Mouse (Mus musculus): ENCODE data around the gene Homer2. TPM values are rescaled to one million over a fixed set of nuclear protein-coding genes. Genes with fewer than 3 reads are reported as not detected.

Homer2 gene
- polyA plus RNA-seq, 1 experiment from 2014 or later: 24.4 TPM

- Histone ChIP-seq H3K9me3 (replicated peaks; ENCODE audit: control insufficient read depth, low read length) (no peaks in the 10 kb centered on the region), H3K9ac (replicated peaks; ENCODE audit: low read length) (no peak overlapping the region), H3K4me1 (ENCODE audit: control insufficient read depth, insufficient read depth, low read length) (no peaks in the 10 kb centered on the region), H3K27me3 (ENCODE audit: control insufficient read depth, insufficient read depth, low read length) (no peaks in the 10 kb centered on the region), H3K27ac (replicated peaks; ENCODE audit: low read depth, low read length) (no peak overlapping the region), H3K4me3 (ENCODE audit: low read depth, low read length) (no peak overlapping the region), H3K4me2 (ENCODE audit: low read depth, low read length) (no peak overlapping the region), H3K36me3 (replicated peaks; ENCODE audit: control insufficient read depth, insufficient read depth, low read depth, low read length) (no peaks in the 10 kb centered on the region)
- 78% methylated on average over 6 of the region's 6 CpGs for WGBS
- DNase-seq (ENCODE audit: low spot score): no peak
- ATAC-seq (replicated peaks; ENCODE audit: insufficient number of reproducible peaks, low FRiP score, low TSS enrichment, low read depth): no peak
Measured at GRCm38 (mm10) chr7:81641101-81641500, 66.2 kb downstream of the Homer2 start.

- no peak overlapping the region for H3K27ac ChIP-seq (replicated peaks; ENCODE audit: low read depth, low read length)
- DNase-seq (ENCODE audit: low spot score) (no peak), ATAC-seq (replicated peaks; ENCODE audit: insufficient number of reproducible peaks, low FRiP score, low TSS enrichment, low read depth) (no peak)
- no peaks in the 10 kb centered on the region for H3K27me3 ChIP-seq (ENCODE audit: control insufficient read depth, insufficient read depth, low read length)
- H3K4me1 ChIP-seq (ENCODE audit: control insufficient read depth, insufficient read depth, low read length): no peaks in the 10 kb centered on the region
- H3K4me2 ChIP-seq (ENCODE audit: low read depth, low read length): no peak overlapping the region
- no peak overlapping the region for H3K9ac ChIP-seq (replicated peaks; ENCODE audit: low read length)
- no peak overlapping the region for H3K4me3 ChIP-seq (ENCODE audit: low read depth, low read length)
- no peaks in the 10 kb centered on the region for H3K36me3 ChIP-seq (replicated peaks; ENCODE audit: control insufficient read depth, insufficient read depth, low read depth, low read length)
- WGBS: 75% methylated on average over 6 of the region's 6 CpGs
- no peaks in the 10 kb centered on the region for H3K9me3 ChIP-seq (replicated peaks; ENCODE audit: control insufficient read depth, low read length)
Measured at GRCm38 (mm10) chr7:81632586-81632985, 74.7 kb downstream of the Homer2 start.

DNA sequence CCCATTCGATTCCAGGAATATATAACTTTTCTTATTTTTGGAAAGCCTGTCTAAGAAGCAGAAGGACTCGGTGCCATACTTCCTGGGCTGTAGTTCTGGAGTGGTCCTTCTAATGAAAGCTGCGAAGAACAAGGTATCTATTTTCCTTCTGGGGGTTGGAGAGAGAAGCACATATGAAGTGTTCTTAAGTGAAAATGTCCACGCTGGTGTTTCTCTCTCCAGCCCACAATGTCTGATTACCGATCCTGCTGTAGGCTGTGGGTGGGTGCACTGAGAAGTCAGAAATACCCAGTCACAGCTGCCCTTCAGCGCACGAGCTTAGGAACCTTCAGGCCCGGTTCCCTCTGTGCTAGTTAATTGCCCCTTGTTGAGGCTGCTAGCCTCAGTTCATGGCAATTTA is 76.1 kb downstream of the Homer2 start:
- Histone ChIP-seq H3K4me1 (ENCODE audit: control insufficient read depth, insufficient read depth, low read length) (no peaks in the 10 kb centered on the region), H3K4me3 (ENCODE audit: low read depth, low read length) (no peak overlapping the region), H3K27ac (replicated peaks; ENCODE audit: low read depth, low read length) (no peak overlapping the region), H3K36me3 (replicated peaks; ENCODE audit: control insufficient read depth, insufficient read depth, low read depth, low read length) (no peaks in the 10 kb centered on the region), H3K27me3 (ENCODE audit: control insufficient read depth, insufficient read depth, low read length) (no peaks in the 10 kb centered on the region), H3K9ac (replicated peaks; ENCODE audit: low read length) (no peak overlapping the region), H3K9me3 (replicated peaks; ENCODE audit: control insufficient read depth, low read length) (no peaks in the 10 kb centered on the region), H3K4me2 (ENCODE audit: low read depth, low read length) (no peak overlapping the region)
- ATAC-seq (replicated peaks; ENCODE audit: insufficient number of reproducible peaks, low FRiP score, low TSS enrichment, low read depth) (no peak), DNase-seq (ENCODE audit: low spot score) (no peak)
- 87% methylated on average over 8 of the region's 8 CpGs for WGBS

DNA sequence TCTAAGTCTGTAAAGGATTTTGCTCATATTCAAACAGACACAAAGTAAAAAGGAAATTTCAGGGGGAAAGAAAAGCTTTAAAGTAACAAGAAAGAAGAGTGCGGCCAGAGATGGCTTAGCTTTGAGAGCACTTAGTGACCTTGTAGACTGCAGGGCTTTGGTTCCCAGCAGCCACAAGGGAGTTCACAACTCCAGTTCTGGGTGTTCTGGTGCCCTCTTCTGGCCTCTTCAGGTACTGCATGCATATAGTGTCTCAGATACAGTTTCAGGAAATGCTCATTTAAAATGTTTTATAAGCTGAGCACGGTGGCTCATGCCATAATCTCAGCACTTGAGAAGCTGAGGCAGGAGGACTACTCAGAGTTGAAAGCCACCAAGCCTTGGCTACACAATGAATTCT is 80.9 kb downstream of the Homer2 start:
- H3K4me3 ChIP-seq (ENCODE audit: low read depth, low read length): no peak overlapping the region
- WGBS: 82% methylated on average over 2 of the region's 2 CpGs
- DNase-seq (ENCODE audit: low spot score) (no peak), ATAC-seq (replicated peaks; ENCODE audit: insufficient number of reproducible peaks, low FRiP score, low TSS enrichment, low read depth) (no peak)
- H3K9me3 ChIP-seq (replicated peaks; ENCODE audit: control insufficient read depth, low read length): no peaks in the 10 kb centered on the region
- H3K9ac ChIP-seq (replicated peaks; ENCODE audit: low read length): no peak overlapping the region
- no peaks in the 10 kb centered on the region for H3K4me1 ChIP-seq (ENCODE audit: control insufficient read depth, insufficient read depth, low read length)
- H3K4me2 ChIP-seq (ENCODE audit: low read depth, low read length): no peak overlapping the region
- no peak overlapping the region for H3K27ac ChIP-seq (replicated peaks; ENCODE audit: low read depth, low read length)
- no peaks in the 10 kb centered on the region for H3K27me3 ChIP-seq (ENCODE audit: control insufficient read depth, insufficient read depth, low read length)
- H3K36me3 ChIP-seq (replicated peaks; ENCODE audit: control insufficient read depth, insufficient read depth, low read depth, low read length): no peaks in the 10 kb centered on the region

DNA sequence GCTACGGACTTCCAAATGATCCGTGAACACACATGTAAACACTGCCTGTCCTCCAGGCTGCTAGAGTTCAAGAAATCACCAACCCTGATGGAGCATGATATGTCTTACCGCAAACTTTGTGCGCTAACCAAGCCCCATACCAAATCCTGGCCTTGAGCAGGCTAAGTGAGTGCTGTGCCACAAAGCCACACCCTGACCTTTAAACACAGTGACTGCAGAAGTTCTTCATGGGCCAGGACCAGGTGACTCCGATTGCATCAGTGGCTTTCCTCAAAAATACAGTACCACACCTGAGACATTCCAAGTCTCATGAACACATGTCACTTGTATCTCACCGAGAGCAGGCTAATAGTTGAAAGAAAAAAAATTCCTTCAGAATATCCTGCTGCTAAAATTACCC is 83.6 kb downstream of the Homer2 start:
- H3K27me3 ChIP-seq (ENCODE audit: control insufficient read depth, insufficient read depth, low read length): no peaks in the 10 kb centered on the region
- no peak overlapping the region for H3K4me3 ChIP-seq (ENCODE audit: low read depth, low read length)
- H3K9ac ChIP-seq (replicated peaks; ENCODE audit: low read length): no peak overlapping the region
- DNase-seq (ENCODE audit: low spot score): no peak
- no peaks in the 10 kb centered on the region for H3K36me3 ChIP-seq (replicated peaks; ENCODE audit: control insufficient read depth, insufficient read depth, low read depth, low read length)
- no peaks in the 10 kb centered on the region for H3K9me3 ChIP-seq (replicated peaks; ENCODE audit: control insufficient read depth, low read length)
- H3K27ac ChIP-seq (replicated peaks; ENCODE audit: low read depth, low read length): no peak overlapping the region
- H3K4me2 ChIP-seq (ENCODE audit: low read depth, low read length): no peak overlapping the region
- no peaks in the 10 kb centered on the region for H3K4me1 ChIP-seq (ENCODE audit: control insufficient read depth, insufficient read depth, low read length)
- 87% methylated on average over 6 of the region's 6 CpGs for WGBS
- no peak for ATAC-seq (replicated peaks; ENCODE audit: insufficient number of reproducible peaks, low FRiP score, low TSS enrichment, low read depth)

GRCm38 (mm10) chr7:81622793-81623192 is 84.5 kb downstream of the Homer2 start:
- Histone ChIP-seq H3K36me3 (replicated peaks; ENCODE audit: control insufficient read depth, insufficient read depth, low read depth, low read length) (no peaks in the 10 kb centered on the region), H3K9me3 (replicated peaks; ENCODE audit: control insufficient read depth, low read length) (no peaks in the 10 kb centered on the region), H3K27ac (replicated peaks; ENCODE audit: low read depth, low read length) (no peak overlapping the region), H3K9ac (replicated peaks; ENCODE audit: low read length) (no peak overlapping the region), H3K4me2 (ENCODE audit: low read depth, low read length) (no peak overlapping the region), H3K27me3 (ENCODE audit: control insufficient read depth, insufficient read depth, low read length) (no peaks in the 10 kb centered on the region), H3K4me3 (ENCODE audit: low read depth, low read length) (no peak overlapping the region), H3K4me1 (ENCODE audit: control insufficient read depth, insufficient read depth, low read length) (no peaks in the 10 kb centered on the region)
- ATAC-seq (replicated peaks; ENCODE audit: insufficient number of reproducible peaks, low FRiP score, low TSS enrichment, low read depth) (no peak), DNase-seq (ENCODE audit: low spot score) (no peak)
- WGBS: 77% methylated on average over 4 of the region's 4 CpGs

DNA sequence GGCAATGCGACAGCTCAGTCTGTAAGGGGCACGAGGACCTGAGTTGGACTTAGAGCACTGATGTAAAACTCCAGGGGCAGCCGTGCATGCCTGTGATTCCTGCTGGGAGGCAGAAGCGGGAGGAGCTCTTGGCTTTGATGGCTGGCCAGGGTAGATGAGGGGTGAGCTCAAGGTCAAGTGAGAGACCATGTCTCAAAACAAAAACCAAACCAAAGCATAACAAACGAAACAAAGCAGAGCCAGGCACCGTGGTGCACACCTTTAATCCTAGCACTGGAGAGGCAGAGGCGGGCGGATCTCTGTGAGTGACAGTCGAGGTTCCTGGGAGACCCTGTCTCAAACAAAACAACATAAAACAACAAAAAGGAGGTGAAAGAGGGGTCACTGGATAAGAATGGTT is 92.3 kb downstream of the Homer2 start:
- Histone ChIP-seq H3K4me3 (ENCODE audit: low read depth, low read length) (no peak overlapping the region), H3K36me3 (replicated peaks; ENCODE audit: control insufficient read depth, insufficient read depth, low read depth, low read length) (no peaks in the 10 kb centered on the region), H3K9ac (replicated peaks; ENCODE audit: low read length) (no peak overlapping the region), H3K4me1 (ENCODE audit: control insufficient read depth, insufficient read depth, low read length) (no peaks in the 10 kb centered on the region), H3K9me3 (replicated peaks; ENCODE audit: control insufficient read depth, low read length) (no peaks in the 10 kb centered on the region), H3K27me3 (ENCODE audit: control insufficient read depth, insufficient read depth, low read length) (no peaks in the 10 kb centered on the region), H3K4me2 (ENCODE audit: low read depth, low read length) (no peak overlapping the region), H3K27ac (replicated peaks; ENCODE audit: low read depth, low read length) (no peak overlapping the region)
- 68% methylated on average over 9 of the region's 9 CpGs for WGBS
- ATAC-seq (replicated peaks; ENCODE audit: insufficient number of reproducible peaks, low FRiP score, low TSS enrichment, low read depth) (no peak), DNase-seq (ENCODE audit: low spot score) (no peak)

GRCm38 (mm10) chr7:81612856-81613635 is 94.3 kb downstream of the Homer2 start:
- H3K27me3 ChIP-seq (ENCODE audit: control insufficient read depth, insufficient read depth, low read length): no peaks in the 10 kb centered on the region
- H3K9ac ChIP-seq (replicated peaks; ENCODE audit: low read length): no peak overlapping the region
- H3K4me2 ChIP-seq (ENCODE audit: low read depth, low read length): no peak overlapping the region
- no peak overlapping the region for H3K4me3 ChIP-seq (ENCODE audit: low read depth, low read length)
- H3K9me3 ChIP-seq (replicated peaks; ENCODE audit: control insufficient read depth, low read length): no peaks in the 10 kb centered on the region
- WGBS: 84% methylated on average over 13 of the region's 13 CpGs
- H3K4me1 ChIP-seq (ENCODE audit: control insufficient read depth, insufficient read depth, low read length): no peaks in the 10 kb centered on the region
- ATAC-seq (replicated peaks; ENCODE audit: insufficient number of reproducible peaks, low FRiP score, low TSS enrichment, low read depth) (no peak), DNase-seq (ENCODE audit: low spot score) (no peak)
- no peak overlapping the region for H3K27ac ChIP-seq (replicated peaks; ENCODE audit: low read depth, low read length)
- no peaks in the 10 kb centered on the region for H3K36me3 ChIP-seq (replicated peaks; ENCODE audit: control insufficient read depth, insufficient read depth, low read depth, low read length)
